Mouse (Mus musculus): Measurements from ENCODE around the gene Nol9. TPM values are rescaled to one million over a fixed set of nuclear protein-coding genes. Genes with fewer than 3 reads are reported as not detected.
A peak's percentile ranks its signal among the peaks of the same experiment; 100 is the strongest.

Gene Nol9
- total RNA-seq (2014; fragmentation: Nextera tagmentation) (47.5 and 58.2 TPM in 2 replicates), total RNA-seq (2017) (34.2 and 35.1 TPM in 2 replicates), polyA plus RNA-seq (2012) (63.5 and 96.9 TPM in 2 replicates)

DNA sequence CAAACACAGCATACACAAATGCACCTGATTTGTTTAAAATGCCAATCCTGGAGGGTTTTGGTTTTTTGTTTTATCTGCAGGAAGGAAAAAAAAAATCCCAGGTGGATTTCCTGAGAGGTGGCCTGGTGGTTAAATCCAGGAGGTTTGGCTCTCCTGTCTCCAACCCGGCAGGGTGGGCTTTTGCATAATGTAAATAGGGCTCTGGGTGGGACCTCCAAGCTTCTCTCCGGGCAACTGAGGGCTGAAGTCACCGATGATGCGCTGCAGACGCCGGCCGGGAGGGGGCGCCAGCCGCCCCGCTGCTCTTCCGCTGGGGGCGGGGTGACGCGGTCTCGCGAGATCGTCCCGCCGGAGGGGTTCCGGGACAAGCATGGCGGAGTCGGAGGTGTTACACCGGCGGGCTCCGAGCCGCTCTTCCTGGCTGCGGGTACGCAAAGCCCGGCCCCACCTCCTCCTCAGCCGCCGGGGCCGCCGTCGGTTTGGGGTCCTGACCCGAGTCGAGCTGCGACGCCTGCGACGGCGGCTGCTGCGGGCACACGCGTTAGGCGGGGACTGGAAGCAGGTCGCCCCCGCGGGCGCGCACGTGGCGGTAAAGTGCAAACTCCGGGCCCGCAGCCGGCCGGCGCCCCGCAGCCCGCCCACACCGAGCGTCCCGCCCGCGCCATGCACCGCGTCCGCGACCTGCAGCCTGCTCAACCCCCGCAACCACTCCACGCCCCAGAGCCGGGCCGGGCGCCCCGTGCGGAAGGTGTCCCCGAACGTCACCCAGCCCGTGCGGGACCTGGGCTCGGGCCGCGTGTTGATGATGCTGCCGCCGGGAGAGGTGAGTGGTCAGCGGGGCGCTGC, at the start of gene Nol9:
Gene Nol9 (plus strand): TSS at position 337 of the 846 bp plus-strand sequence.
- Histone ChIP-seq H3K9me3 (replicated peaks) (no peaks in the 10 kb centered on the region), H3K27me3 (ENCODE audit: insufficient read depth, low read length) (peaks cover 14% of the 10 kb centered on the region), H3K4me3 (ENCODE audit: low read depth, low read length) (peak within 1 kb of the TSS; percentile 97), H3K36me3 (replicated peaks) (peaks cover 39% of the 10 kb centered on the region), H3K4me1 (ENCODE audit: insufficient read depth, low read depth, low read length) (peaks cover 45% of the 10 kb centered on the region)
- no peak for TF ChIP-seq TAL1 (conservative IDR thresholded peaks at IDR 0.05; ENCODE audit: low read depth, low read length)
- peak; percentile 91 for TF ChIP-seq CTCF (IDR thresholded peaks at IDR 0.05; ENCODE audit: low read depth, low read length)
- ATAC-seq (ENCODE audit: extremely low read depth, insufficient number of reproducible peaks, low FRiP score, poor library complexity, severe bottlenecking), result peak; percentile 50
- DNase-seq (ENCODE audit: low spot score), result peak; percentile 94

DNA sequence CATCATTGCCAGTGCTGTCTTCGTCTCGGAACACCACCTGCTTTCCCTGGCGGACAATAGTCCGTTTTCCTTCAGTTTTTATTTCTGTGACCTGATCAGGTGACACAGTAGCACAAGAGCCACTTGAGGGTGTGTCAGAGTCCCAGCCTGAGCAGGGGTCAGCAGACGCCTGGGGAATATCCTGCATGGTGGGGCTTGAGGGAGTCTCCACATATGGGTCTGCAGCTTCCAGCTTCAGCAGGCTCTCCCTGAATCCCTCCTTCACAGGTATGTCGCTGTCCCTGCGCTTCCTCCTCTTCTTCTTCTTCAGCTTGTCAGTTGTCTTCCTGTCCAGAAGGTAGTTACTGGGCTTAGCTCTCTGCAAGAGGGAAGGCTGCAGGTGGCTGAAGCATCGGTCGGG, 47.0 kb upstream of the Nol9 start:
- H3K27me3 ChIP-seq (ENCODE audit: insufficient read depth, low read length), result peaks cover 63% of the 10 kb centered on the region
- peaks cover 54% of the 10 kb centered on the region for H3K4me1 ChIP-seq (ENCODE audit: insufficient read depth, low read depth, low read length)
- TF ChIP-seq GATA1 (IDR thresholded peaks at IDR 0.05; ENCODE audit: borderline replicate concordance, low read length) (no peak), CTCF (IDR thresholded peaks at IDR 0.05; ENCODE audit: low read depth, low read length) (no peak), TAL1 (conservative IDR thresholded peaks at IDR 0.05; ENCODE audit: low read depth, low read length) (no peak)

DNA sequence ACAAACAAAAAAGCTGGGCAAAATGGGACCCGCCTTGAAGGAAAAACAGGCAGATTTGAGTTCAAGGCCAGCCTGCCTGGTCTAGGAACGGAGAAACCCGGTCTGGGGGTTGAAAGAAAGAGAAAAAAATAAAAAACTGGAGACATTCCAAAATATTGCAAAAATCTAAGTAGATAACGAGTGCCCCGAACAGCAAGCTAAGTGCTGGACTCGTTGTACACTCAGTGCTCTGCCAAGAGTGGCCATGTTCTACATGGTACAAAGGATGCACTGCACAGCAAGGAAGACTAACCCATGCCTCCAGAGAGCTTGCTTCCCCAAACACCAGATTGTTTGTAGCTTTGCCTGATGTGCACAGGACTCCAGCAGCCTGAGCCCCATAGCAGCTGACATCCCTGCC, 46.1 kb upstream of the Nol9 start:
- H3K36me3 ChIP-seq (replicated peaks), result peaks cover 28% of the 10 kb centered on the region
- DNase-seq (ENCODE audit: low spot score), result no peak
- peaks cover 60% of the 10 kb centered on the region for H3K4me1 ChIP-seq (ENCODE audit: insufficient read depth, low read depth, low read length)
- ATAC-seq (ENCODE audit: extremely low read depth, insufficient number of reproducible peaks, low FRiP score, poor library complexity, severe bottlenecking), result no peak
- H3K4me3 ChIP-seq (ENCODE audit: low read depth, low read length), result no peak overlapping the region
- H3K27me3 ChIP-seq (ENCODE audit: insufficient read depth, low read length), result peaks cover 63% of the 10 kb centered on the region
- TF ChIP-seq GATA2 (IDR thresholded peaks at IDR 0.05; ENCODE audit: borderline replicate concordance, low read depth, low read length) (no peak), GATA1 (IDR thresholded peaks at IDR 0.05; ENCODE audit: borderline replicate concordance, low read length) (no peak), POLR2AphosphoS5 (IDR thresholded peaks at IDR 0.05; ENCODE audit: insufficient replicate concordance, low read depth, low read length) (no peak), CTCF (IDR thresholded peaks at IDR 0.05; ENCODE audit: low read depth, low read length) (no peak), TAL1 (conservative IDR thresholded peaks at IDR 0.05; ENCODE audit: low read depth, low read length) (no peak)
- no peaks in the 10 kb centered on the region for H3K9me3 ChIP-seq (replicated peaks)

More for the DNA sequence above, 47.0 kb upstream of the Nol9 start:
- H3K36me3 ChIP-seq (replicated peaks), result peaks cover 28% of the 10 kb centered on the region
- DNase-seq (ENCODE audit: low spot score), result no peak
- ATAC-seq (ENCODE audit: extremely low read depth, insufficient number of reproducible peaks, low FRiP score, poor library complexity, severe bottlenecking), result no peak
- H3K9me3 ChIP-seq (replicated peaks), result no peaks in the 10 kb centered on the region
- H3K4me3 ChIP-seq (ENCODE audit: low read depth, low read length), result no peak overlapping the region

- DNase-seq (ENCODE audit: low spot score) (peak; percentile 71), ATAC-seq (ENCODE audit: extremely low read depth, insufficient number of reproducible peaks, low FRiP score, poor library complexity, severe bottlenecking) (peak; percentile 73)
- Histone ChIP-seq H3K9me3 (replicated peaks) (no peaks in the 10 kb centered on the region), H3K4me3 (ENCODE audit: low read depth, low read length) (peak overlapping the region; percentile 87), H3K4me1 (ENCODE audit: insufficient read depth, low read depth, low read length) (peaks cover 54% of the 10 kb centered on the region), H3K27me3 (ENCODE audit: insufficient read depth, low read length) (peaks cover 55% of the 10 kb centered on the region), H3K36me3 (replicated peaks) (peaks cover 28% of the 10 kb centered on the region)
- TF ChIP-seq GATA2 (IDR thresholded peaks at IDR 0.05; ENCODE audit: borderline replicate concordance, low read depth, low read length), result 0 out of 2 replicates have a peak, but pooled peaks have one; percentile 42
- no peak for TF ChIP-seq GATA1 (IDR thresholded peaks at IDR 0.05; ENCODE audit: borderline replicate concordance, low read length)
- TF ChIP-seq CTCF (IDR thresholded peaks at IDR 0.05; ENCODE audit: low read depth, low read length), result no peak
- TF ChIP-seq TAL1 (conservative IDR thresholded peaks at IDR 0.05; ENCODE audit: low read depth, low read length), result peak; percentile 74
- TF ChIP-seq POLR2AphosphoS5 (IDR thresholded peaks at IDR 0.05; ENCODE audit: insufficient replicate concordance, low read depth, low read length), result no peak
Observed at GRCm38 (mm10) chr4:151994228-151995171, 44.6 kb upstream of the Nol9 start.

DNA sequence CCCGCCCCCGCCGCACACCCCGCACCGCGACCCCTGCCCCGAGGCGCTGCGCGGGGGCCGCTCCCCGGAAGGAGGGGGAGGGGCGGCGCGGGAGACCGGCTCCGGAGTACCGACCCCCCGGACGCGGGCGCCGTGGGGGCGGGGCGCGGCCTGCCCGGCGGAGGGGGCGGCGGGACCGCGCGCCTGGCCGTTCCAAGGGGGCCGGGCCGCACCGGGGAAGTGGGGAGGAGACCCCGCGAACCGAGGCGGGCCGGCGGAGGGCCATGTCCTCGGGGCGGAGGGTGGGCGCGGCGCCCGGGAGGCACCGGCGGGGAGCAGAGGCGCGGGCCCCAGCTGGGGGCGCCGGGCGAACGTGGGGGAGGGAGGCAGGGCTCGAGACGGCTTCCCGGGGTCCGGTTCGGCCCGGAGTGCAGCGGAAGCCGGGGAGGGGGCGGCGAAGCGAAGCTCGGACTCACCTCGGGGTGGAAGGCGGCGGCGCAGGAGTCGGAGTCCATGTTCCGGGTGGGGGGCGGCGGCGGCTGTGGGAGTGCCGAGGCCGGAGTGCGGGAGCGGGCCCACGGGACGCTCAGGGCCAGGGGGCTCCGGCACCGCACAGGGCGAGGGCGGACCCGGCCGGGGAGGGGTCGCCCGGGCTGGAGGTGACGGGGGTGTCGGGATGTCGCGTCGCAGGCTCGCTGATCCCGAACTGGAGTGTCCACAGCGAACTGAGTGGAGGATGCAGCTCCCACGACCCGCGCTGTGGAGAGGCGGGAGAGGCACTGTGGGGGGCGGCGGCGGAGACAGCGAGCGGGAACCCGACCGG, 43.5 kb upstream of the Nol9 start:
- Histone ChIP-seq H3K9me3 (replicated peaks) (no peaks in the 10 kb centered on the region), H3K4me3 (ENCODE audit: low read depth, low read length) (peak overlapping the region; percentile 87), H3K36me3 (replicated peaks) (peaks cover 25% of the 10 kb centered on the region), H3K27me3 (ENCODE audit: insufficient read depth, low read length) (peaks cover 53% of the 10 kb centered on the region), H3K4me1 (ENCODE audit: insufficient read depth, low read depth, low read length) (peaks cover 63% of the 10 kb centered on the region)
- TF ChIP-seq TAL1 (conservative IDR thresholded peaks at IDR 0.05; ENCODE audit: low read depth, low read length) (no peak), GATA1 (IDR thresholded peaks at IDR 0.05; ENCODE audit: borderline replicate concordance, low read length) (no peak), POLR2AphosphoS5 (IDR thresholded peaks at IDR 0.05; ENCODE audit: insufficient replicate concordance, low read depth, low read length) (no peak), CTCF (IDR thresholded peaks at IDR 0.05; ENCODE audit: low read depth, low read length) (no peak), GATA2 (IDR thresholded peaks at IDR 0.05; ENCODE audit: borderline replicate concordance, low read depth, low read length) (no peak)
- no peak for ATAC-seq (ENCODE audit: extremely low read depth, insufficient number of reproducible peaks, low FRiP score, poor library complexity, severe bottlenecking)
- no peak for DNase-seq (ENCODE audit: low spot score)
